Mouse (Mus musculus): Measurements from ENCODE around the gene Thrap3. TPM values are rescaled to one million over a fixed set of nuclear protein-coding genes. Genes with fewer than 3 reads are reported as not detected.

Thrap3 gene
- polyA plus RNA-seq (2015; fragmentation: Nextera tagmentation; extraction: Ambion mirVana), result 140 and 150 TPM in 2 replicates

GRCm38 (mm10) chr4:126202303-126203181 lies at the start of gene Thrap3:
Gene Thrap3, minus strand, starts transcription at chr4:126202760.
- Histone ChIP-seq H3K27ac (peak within 1 kb of the TSS; percentile 96), H3K4me2 (peak within 1 kb of the TSS; percentile 70), H3K9ac (peak within 1 kb of the TSS; percentile 75), H3K36me3 (replicated peaks) (no peaks in the 10 kb centered on the region), H3K4me3 (peak within 1 kb of the TSS; percentile 86), H3K27me3 (replicated peaks) (no peaks in the 10 kb centered on the region), H3K4me1 (peaks cover 38% of the 10 kb centered on the region), H3K9me3 (no peaks in the 10 kb centered on the region)
- ATAC-seq (replicated peaks), result peak; percentile 99
- under 1% methylated on average over 71 of the region's 75 CpGs for WGBS

DNA sequence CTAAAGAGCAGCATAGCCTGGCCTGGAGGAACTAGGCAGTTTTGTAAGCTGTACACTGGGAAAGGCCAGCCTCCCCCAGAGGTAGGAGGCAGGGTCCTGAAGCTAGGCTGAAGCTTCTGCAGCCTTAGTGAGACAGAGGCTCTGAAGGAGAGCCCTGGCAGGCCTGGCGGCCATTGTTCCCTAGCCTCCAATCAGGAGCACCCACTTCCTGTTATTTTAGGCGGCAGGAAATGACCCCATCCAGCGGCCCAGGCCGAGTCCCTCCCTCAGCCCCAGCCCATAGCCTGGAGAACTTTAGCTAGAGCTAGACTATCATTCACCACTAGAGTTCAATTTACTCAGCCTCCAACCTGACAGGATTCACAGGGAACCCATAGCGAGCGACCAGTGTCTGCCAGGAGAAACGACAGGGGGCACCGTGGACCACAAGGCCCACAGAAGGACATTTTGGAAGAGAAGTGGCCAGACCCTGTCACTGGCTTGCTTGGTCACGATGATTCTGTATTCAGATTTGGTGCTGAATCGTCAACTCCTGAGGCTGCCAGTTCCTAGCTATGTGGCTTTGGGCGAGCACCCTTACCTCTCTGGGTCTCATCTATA lies 49.2 kb upstream of the Thrap3 start:
- Histone ChIP-seq H3K4me1 (peaks cover 73% of the 10 kb centered on the region), H3K27me3 (replicated peaks) (no peaks in the 10 kb centered on the region), H3K27ac (no peak overlapping the region), H3K9ac (0 out of 2 replicates have a peak overlapping the region, but pooled peaks have one; percentile 2), H3K9me3 (no peaks in the 10 kb centered on the region), H3K36me3 (replicated peaks) (no peaks in the 10 kb centered on the region), H3K4me3 (0 out of 2 replicates have a peak overlapping the region, but pooled peaks have one; percentile 2), H3K4me2 (peak overlapping the region; percentile 12; the same call in 1 of the 2 replicates)
- WGBS, result 69% methylated on average over 11 of the region's 11 CpGs
- no peak for ATAC-seq (replicated peaks)

DNA sequence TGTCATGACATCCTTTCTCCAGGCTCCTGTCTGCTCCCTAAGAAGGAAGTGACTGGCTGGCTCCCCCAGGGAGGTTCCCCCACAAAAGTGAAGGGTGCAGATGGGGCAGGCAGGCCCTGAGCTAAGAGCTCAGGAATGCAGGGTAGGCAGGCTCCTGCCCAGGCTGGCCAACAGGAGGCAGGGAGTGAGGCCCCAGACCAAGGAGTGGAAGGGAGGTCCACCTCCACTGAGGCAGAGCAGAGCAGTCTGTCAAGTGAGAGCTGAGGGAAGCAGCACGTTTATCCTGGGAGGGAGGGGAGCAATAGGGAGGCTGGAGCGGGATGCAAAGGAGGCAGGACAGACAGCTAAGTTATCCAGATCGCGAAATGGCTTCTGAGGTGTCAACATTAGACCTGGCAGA lies 48.1 kb upstream of the Thrap3 start:
- Histone ChIP-seq H3K9me3 (no peaks in the 10 kb centered on the region), H3K4me2 (no peak overlapping the region), H3K27ac (no peak overlapping the region), H3K27me3 (replicated peaks) (no peaks in the 10 kb centered on the region), H3K9ac (no peak overlapping the region), H3K4me3 (no peak overlapping the region), H3K36me3 (replicated peaks) (no peaks in the 10 kb centered on the region), H3K4me1 (peaks cover 75% of the 10 kb centered on the region)
- WGBS, result 51% methylated on average over 4 of the region's 4 CpGs
- ATAC-seq (replicated peaks), result no peak

DNA sequence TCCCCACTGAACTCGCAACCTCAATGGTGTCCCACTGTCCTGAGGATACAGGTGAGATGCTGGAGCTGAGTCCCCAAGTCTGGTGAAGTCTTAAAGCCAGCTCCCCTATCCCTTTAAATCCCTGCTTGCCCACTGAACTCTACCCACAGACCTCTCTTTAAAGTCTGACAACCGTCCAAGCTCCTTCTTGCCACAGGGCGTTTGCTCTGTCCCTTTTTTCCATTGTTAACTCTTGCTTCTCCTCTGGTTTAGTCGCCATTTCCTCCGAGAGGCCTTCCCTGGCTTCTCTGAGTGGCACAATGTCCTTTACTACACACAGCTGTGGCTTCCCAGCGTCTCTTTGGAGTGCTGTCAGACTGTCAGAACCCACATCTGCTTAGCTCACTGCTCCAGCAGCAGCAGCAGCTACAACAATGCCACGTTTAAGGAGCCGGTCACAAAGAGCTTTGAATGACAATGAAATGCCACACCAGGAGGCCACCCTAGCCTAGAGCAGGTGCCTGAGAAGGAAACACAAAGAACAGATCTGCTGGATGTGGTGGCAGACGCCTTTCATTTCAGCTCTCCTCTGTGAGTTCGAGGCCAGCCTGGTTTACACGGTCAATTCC lies 45.8 kb upstream of the Thrap3 start:
- Histone ChIP-seq H3K27me3 (replicated peaks) (no peaks in the 10 kb centered on the region), H3K4me3 (no peak overlapping the region), H3K36me3 (replicated peaks) (no peaks in the 10 kb centered on the region), H3K27ac (peak overlapping the region; percentile 58), H3K9me3 (no peaks in the 10 kb centered on the region), H3K4me1 (peaks cover 61% of the 10 kb centered on the region), H3K4me2 (peak overlapping the region; percentile 18; the same call in 1 of the 2 replicates), H3K9ac (no peak overlapping the region)
- 7% methylated on average over 11 of the region's 11 CpGs for WGBS
- ATAC-seq (replicated peaks), result no peak

- no peak overlapping the region for H3K4me2 ChIP-seq
- no peak overlapping the region for H3K9ac ChIP-seq
- no peaks in the 10 kb centered on the region for H3K9me3 ChIP-seq
- peaks cover 8% of the 10 kb centered on the region; the same call in 1 of the 2 replicates for H3K36me3 ChIP-seq (replicated peaks)
- peaks cover 40% of the 10 kb centered on the region for H3K4me1 ChIP-seq
- 86% methylated on average over 13 of the region's 13 CpGs for WGBS
- H3K4me3 ChIP-seq, result no peak overlapping the region
- H3K27ac ChIP-seq, result no peak overlapping the region
- no peaks in the 10 kb centered on the region for H3K27me3 ChIP-seq (replicated peaks)
- ATAC-seq (replicated peaks), result no peak
These were observed 43.8 kb upstream of the Thrap3 start for GRCm38 (mm10) chr4:126246202-126246889.

DNA sequence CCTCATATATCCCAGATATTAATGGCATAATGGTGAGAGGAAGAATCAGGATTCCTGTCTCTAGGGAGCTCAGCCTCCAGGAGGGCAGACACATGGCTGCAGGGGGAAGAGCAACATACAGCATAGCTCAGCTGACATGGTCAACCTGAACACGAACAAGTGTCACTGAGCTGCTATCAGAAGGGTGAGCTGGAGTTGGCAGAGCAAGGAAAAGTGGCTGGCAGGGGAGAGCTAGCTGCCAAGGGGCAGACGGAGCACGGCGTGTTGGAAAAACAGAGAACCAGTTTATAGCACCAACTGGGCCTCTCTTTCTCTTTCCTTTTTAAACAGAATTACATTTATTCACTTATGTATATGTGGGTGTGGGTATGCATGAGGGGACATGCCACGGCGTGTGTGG lies 40.0 kb upstream of the Thrap3 start:
- peaks cover 12% of the 10 kb centered on the region for H3K4me1 ChIP-seq
- no peaks in the 10 kb centered on the region for H3K9me3 ChIP-seq
- no peaks in the 10 kb centered on the region for H3K27me3 ChIP-seq (replicated peaks)
- no peak overlapping the region for H3K27ac ChIP-seq
- no peak for ATAC-seq (replicated peaks)
- peaks cover 33% of the 10 kb centered on the region for H3K36me3 ChIP-seq (replicated peaks)
- H3K4me3 ChIP-seq, result no peak overlapping the region
- H3K4me2 ChIP-seq, result no peak overlapping the region
- 93% methylated on average over 6 of the region's 6 CpGs for WGBS
- H3K9ac ChIP-seq, result no peak overlapping the region

GRCm38 (mm10) chr4:126241956-126242355 lies 39.4 kb upstream of the Thrap3 start:
- Histone ChIP-seq H3K4me1 (peaks cover 8% of the 10 kb centered on the region), H3K9ac (no peak overlapping the region), H3K9me3 (no peaks in the 10 kb centered on the region), H3K4me3 (no peak overlapping the region), H3K27me3 (replicated peaks) (no peaks in the 10 kb centered on the region), H3K27ac (no peak overlapping the region), H3K36me3 (replicated peaks) (peaks cover 34% of the 10 kb centered on the region), H3K4me2 (no peak overlapping the region)
- no peak for ATAC-seq (replicated peaks)
- 53% methylated on average over 9 of the region's 9 CpGs for WGBS

GRCm38 (mm10) chr4:126239862-126240475 lies 37.4 kb upstream of the Thrap3 start:
- no peak for ATAC-seq (replicated peaks)
- H3K4me2 ChIP-seq, result no peak overlapping the region
- 0 out of 2 replicates have a peak, but pooled peaks cover 4% of the 10 kb centered on the region for H3K4me1 ChIP-seq
- H3K4me3 ChIP-seq, result no peak overlapping the region
- 92% methylated on average over 13 of the region's 13 CpGs for WGBS
- no peaks in the 10 kb centered on the region for H3K27me3 ChIP-seq (replicated peaks)
- H3K9me3 ChIP-seq, result no peaks in the 10 kb centered on the region
- H3K9ac ChIP-seq, result no peak overlapping the region
- H3K27ac ChIP-seq, result no peak overlapping the region
- H3K36me3 ChIP-seq (replicated peaks), result peaks cover 50% of the 10 kb centered on the region

- ATAC-seq (replicated peaks), result no peak
- WGBS, result 63% methylated on average over 5 of the region's 5 CpGs
- H3K9me3 ChIP-seq, result no peaks in the 10 kb centered on the region
- no peak overlapping the region for H3K4me3 ChIP-seq
- 0 out of 2 replicates have a peak, but pooled peaks cover 4% of the 10 kb centered on the region for H3K4me1 ChIP-seq
- H3K27me3 ChIP-seq (replicated peaks), result no peaks in the 10 kb centered on the region
- H3K9ac ChIP-seq, result no peak overlapping the region
- no peak overlapping the region for H3K4me2 ChIP-seq
- no peak overlapping the region for H3K27ac ChIP-seq
- H3K36me3 ChIP-seq (replicated peaks), result peaks cover 72% of the 10 kb centered on the region
These were observed 35.2 kb upstream of the Thrap3 start for GRCm38 (mm10) chr4:126237721-126238242.

- 61% methylated on average over 58 of the region's 63 CpGs for WGBS
- no peak overlapping the region for H3K4me2 ChIP-seq
- H3K27me3 ChIP-seq (replicated peaks), result no peaks in the 10 kb centered on the region
- H3K27ac ChIP-seq, result no peak overlapping the region
- H3K9ac ChIP-seq, result no peak overlapping the region
- ATAC-seq (replicated peaks), result peak; percentile 40
- H3K9me3 ChIP-seq, result no peaks in the 10 kb centered on the region
- peaks cover 78% of the 10 kb centered on the region for H3K36me3 ChIP-seq (replicated peaks)
- H3K4me1 ChIP-seq, result 0 out of 2 replicates have a peak, but pooled peaks cover 4% of the 10 kb centered on the region
- H3K4me3 ChIP-seq, result no peak overlapping the region
These were observed 34.1 kb upstream of the Thrap3 start for GRCm38 (mm10) chr4:126236467-126237280.

- Histone ChIP-seq H3K27ac (no peak overlapping the region), H3K9me3 (no peaks in the 10 kb centered on the region), H3K4me1 (0 out of 2 replicates have a peak, but pooled peaks cover 4% of the 10 kb centered on the region), H3K4me2 (no peak overlapping the region), H3K27me3 (replicated peaks) (no peaks in the 10 kb centered on the region), H3K4me3 (no peak overlapping the region), H3K9ac (no peak overlapping the region), H3K36me3 (replicated peaks) (peaks cover 80% of the 10 kb centered on the region)
- ATAC-seq (replicated peaks), result no peak
- WGBS, result 94% methylated on average over 10 of the region's 10 CpGs
These were observed 32.6 kb upstream of the Thrap3 start for GRCm38 (mm10) chr4:126235191-126235590.

Data from midbrain, embryonic 15.5 days (tissue).